Mouse (Mus musculus) limb, embryonic 10.5 days (tissue): ENCODE data around the gene Olfr155. TPM values are rescaled to one million over a fixed set of nuclear protein-coding genes. Genes with fewer than 3 reads are reported as not detected.

Experiments used
- polyA plus RNA-seq: library from polyadenylated mRNA; unstranded; fragments of >200 nt; fragmentation: Nextera tagmentation; extraction: Ambion mirVana; gene quantifications from 2 replicates; pipeline ENCODE4 v1.2.1, GENCODE M21; 2016

Olfr155 gene
- polyA plus RNA-seq, 1 experiment from 2014 or later = not detected

Other genes with a start within 250 kb of the Olfr155 start
- gene Npr2, start 219.6 kb upstream of the Olfr155 start, polyA plus RNA-seq = 2.8 and 4.8 TPM in 2 replicates
- gene Spag8, start 198.0 kb upstream of the Olfr155 start, polyA plus RNA-seq = 1.0 and 1.2 TPM in 2 replicates
- gene Hint2, start 195.1 kb upstream of the Olfr155 start, polyA plus RNA-seq = 61.9 and 66.4 TPM in 2 replicates
- gene Tmem8b, start 182.6 kb upstream of the Olfr155 start, polyA plus RNA-seq = 2.2 and 3.4 TPM in 2 replicates
- gene Fam221b, start 182.4 kb upstream of the Olfr155 start, polyA plus RNA-seq = 1.6 and 1.7 TPM in 2 replicates
- gene Olfr70, start 150.8 kb upstream of the Olfr155 start, polyA plus RNA-seq = not detected in 2 replicates
- gene Olfr71, start 141.3 kb upstream of the Olfr155 start, polyA plus RNA-seq = not detected in 2 replicates
- 0.35 and 0.40 TPM in 2 replicates for gene Hrct1, start 124.4 kb upstream of the Olfr155 start, polyA plus RNA-seq
- gene Spaar, start 121.5 kb upstream of the Olfr155 start, polyA plus RNA-seq = 0.05 and 0.10 TPM in 2 replicates
- gene Olfr159, start 80.6 kb upstream of the Olfr155 start, polyA plus RNA-seq = not detected in 2 replicates
- gene Olfr156, start 27.7 kb upstream of the Olfr155 start, polyA plus RNA-seq = not detected in 2 replicates
- not detected in 2 replicates for gene Olfr157, start 11.4 kb upstream of the Olfr155 start, polyA plus RNA-seq
- gene Reck, start 24.0 kb downstream of the Olfr155 start, polyA plus RNA-seq = 20.2 and 22.9 TPM in 2 replicates
- gene Glipr2, start 105.8 kb downstream of the Olfr155 start, polyA plus RNA-seq = 30.1 and 44.7 TPM in 2 replicates
- not detected in 2 replicates for gene Ccin, start 131.9 kb downstream of the Olfr155 start, polyA plus RNA-seq
- gene Clta, start 152.9 kb downstream of the Olfr155 start, polyA plus RNA-seq = 215 and 217 TPM in 2 replicates
- gene Gne, start 232.6 kb downstream of the Olfr155 start, polyA plus RNA-seq = 22.7 and 25.3 TPM in 2 replicates